Mouse (Mus musculus) frontal cortex, postnatal 14 days (tissue): ENCODE data around the gene Flt1.

Experiments
- DNase-seq, 2 experiments: peaks; one replicate each; pipeline ENCODE4 v3.0.0; 2022; ENCODE audit warnings: low spot score in 2 of 2

Gene Flt1

DNA sequence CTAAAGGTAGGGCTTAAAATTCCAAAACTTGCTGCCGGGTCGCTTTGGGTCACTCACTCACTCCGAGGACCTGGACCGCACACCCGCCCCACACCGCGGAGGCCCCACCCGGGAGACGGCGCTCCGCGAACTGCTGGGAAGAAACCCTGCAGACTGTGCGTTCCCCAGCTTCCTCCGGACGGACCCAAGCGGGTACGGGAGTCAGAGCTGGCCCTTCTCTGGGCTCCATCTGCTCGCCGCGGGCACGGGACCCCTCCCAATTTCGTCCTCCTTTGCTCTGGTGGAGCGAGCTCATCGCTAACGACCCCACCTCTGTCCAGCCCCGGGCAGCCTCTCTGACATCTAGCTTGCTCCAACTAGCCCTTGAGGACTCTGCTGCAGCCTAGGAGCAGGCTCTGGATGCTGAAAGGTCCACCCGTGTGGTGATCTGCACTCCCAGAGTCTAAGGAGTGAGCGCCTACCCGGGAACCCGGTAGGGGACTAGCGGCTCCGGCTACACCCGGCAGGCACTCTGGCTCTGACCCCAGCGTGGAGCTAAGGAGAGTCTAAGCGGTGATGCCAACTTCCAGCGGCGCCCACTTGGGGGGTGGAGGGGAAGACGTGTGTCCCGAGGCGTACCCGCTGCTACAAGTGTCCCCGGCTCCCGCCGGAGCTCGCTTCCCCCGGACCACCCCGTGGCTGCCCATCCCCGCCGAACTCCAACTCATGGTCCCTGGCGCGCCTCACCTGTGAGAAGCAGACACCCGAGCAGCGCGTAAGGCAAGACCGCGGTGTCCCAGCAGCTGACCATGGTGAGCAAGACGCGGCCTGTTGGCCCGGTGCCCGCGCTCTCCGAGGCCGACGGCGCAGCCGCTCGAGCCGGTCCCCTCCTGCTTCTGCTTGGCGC lies 623 bp downstream of the Flt1 start:
- DNase-seq = no peak

DNA sequence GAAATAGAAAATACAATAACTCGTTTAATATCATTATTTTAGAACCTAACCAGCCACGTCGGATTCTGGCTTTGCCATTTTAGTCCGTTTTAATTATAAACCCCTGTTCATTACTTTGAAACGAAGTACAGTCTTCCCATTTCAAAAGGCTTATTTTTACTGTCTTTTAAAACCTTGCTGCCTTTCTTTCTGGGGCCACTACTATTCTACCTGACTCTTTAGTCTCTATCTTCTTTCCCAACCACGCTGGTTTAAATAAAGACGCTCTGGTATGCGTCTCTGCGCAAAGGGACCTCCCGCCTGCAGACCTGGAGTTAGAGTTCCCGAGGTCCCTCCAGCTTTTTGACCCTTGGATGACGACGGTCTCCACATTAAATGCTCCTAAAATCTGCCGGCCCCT lies 1.4 kb downstream of the Flt1 start:
- no peak for DNase-seq

GRCm38 (mm10) chr5:147723811-147724210 lies 2.0 kb downstream of the Flt1 start:
- DNase-seq = no peak

GRCm38 (mm10) chr5:147721438-147721837 lies 4.4 kb downstream of the Flt1 start:
- no peak for DNase-seq

DNA sequence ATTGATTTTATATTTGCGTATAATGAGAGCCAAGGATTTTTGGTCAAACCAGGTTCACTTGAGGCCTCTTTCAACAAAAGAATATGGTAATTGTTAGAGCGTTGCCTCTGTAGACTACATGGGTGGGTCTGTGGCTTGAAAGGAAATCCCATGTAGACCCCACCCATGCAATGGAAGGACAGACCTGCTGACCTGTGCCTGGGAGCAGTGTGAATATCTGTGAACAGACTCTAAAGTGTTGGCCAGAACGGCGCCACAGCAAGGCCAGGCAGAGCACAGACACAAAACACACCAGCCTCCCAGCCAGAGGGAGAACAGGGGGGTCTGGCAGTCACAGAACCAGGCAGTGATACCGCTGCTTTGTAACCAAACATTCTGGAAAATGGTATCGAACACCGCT lies 7.5 kb downstream of the Flt1 start:
- no peak for DNase-seq

DNA sequence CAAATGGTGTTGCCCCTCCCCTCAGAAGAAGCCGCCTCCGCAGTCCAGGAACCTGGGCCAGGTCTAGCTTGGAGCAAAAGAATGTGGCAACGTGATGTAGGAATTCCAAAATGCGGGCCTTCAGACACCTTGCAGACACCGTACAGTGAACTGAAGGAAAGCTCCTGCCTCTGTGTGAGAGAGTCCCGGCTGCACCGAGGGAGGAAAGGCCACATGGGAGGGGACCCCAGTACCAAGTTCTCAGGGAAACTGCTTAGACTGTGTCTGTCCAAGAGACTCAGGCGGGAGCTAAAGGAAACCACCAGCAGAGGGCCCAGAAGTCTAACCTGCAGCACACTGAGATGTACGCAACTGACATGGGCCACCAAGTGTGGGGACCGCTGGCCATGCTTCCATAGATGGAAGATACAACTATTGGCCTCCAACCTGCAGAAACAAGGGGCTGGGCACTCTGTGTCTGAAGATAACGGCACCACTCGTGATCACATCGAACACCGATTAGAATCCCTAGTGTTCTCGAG lies 9.1 kb downstream of the Flt1 start:
- DNase-seq = no peak

DNA sequence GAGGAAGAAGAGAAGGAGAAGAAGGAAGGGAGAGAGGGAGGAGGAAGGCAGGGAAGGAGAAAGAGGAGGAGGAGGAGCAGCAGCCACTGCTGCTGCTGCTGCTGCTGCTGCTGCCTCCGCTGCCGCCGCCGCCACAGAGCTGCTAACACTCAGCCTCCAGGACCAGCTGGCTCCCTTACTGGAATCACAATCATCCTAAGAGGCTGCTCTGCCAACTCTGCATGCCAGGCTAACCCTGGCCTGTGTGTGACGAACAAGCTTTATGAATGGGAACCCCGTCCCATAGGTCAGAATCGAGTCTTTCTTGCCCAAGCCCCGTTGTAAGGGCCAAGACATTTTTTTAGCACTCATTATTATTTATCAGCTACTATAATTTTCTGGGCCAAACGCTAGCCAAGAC lies 9.5 kb downstream of the Flt1 start:
- no peak for DNase-seq

DNA sequence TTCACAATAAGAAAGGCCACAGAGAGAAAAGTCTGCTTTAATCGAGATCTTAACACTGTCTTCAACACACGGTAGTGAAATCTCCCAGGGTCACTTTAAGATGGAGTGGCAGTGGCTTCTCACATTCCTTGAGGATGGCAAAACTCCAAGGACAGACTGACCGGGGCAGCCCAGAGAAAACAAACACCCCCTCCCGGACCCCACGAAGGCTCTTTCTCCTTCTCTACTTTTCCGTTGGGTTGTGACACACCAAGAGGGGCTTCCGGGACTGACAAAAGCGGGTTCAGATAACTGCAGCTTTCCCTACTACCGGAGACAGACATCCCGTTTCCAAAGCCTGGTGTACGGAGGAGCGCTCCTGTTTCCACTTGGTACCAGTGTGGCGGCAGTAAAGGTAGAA lies 10.4 kb downstream of the Flt1 start:
- no peak for DNase-seq

DNA sequence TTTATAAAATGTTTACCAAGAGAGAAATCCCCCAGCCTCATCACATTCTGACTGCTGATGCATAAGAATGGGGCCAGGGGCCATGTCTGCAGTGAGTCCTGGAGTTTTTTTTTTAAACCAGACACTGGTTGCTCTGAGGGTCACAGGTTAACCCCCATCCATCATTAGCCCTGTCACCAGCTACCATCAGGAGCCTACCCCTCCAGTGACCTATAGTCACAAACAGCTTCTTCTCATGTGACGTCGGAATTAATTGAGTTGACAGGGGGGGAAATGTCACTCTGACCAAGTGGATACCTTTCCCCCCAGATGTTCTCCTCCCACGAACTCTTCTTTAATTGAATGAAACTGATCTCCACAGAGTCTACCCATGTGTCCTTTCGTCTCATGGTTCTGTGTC lies 17.3 kb downstream of the Flt1 start:
- no peak for DNase-seq

- DNase-seq = no peak
Observed at GRCm38 (mm10) chr5:147707479-147707878, 18.3 kb downstream of the Flt1 start.

DNA sequence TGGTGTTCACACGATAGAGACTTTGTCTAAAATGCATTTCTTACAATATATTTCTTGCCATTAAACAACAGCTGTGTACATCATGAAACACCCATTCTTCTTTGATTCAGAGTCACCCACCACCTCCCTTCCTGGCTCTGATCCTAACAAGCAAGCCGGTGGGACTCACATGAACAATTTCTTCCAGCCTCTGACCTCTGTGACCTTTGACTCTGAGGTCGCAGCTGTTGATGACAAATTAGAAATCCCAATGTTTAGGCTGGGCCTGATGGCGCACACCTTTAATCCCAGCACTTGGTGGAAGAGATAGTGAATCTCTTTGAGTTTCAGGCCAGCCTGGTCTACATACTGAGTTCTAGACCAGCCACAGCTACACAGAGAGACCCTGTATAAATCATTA lies 20.9 kb downstream of the Flt1 start:
- DNase-seq = no peak

GRCm38 (mm10) chr5:147702423-147702822 lies 23.4 kb downstream of the Flt1 start:
- no peak for DNase-seq

GRCm38 (mm10) chr5:147701024-147701423 lies 24.8 kb downstream of the Flt1 start:
- DNase-seq = no peak

DNA sequence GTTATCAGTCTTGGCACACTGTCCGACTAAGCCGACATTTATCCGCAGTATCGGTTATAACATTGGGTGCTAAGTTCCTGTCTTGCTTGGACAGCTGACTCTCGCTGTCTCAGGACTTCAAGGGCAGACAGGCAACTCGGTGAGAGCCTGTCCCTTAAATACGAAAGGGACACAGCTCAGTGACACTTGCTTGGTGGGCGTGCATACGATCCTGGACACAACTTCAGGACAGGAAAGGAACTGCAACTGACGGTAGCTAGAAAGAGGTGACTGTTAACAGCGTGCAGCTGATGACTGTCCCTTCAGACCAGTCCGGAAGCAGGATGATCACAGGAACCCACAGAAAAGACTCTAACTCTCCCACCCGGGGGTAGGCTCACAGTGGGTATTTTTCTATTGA lies 27.8 kb downstream of the Flt1 start:
- DNase-seq = no peak

DNA sequence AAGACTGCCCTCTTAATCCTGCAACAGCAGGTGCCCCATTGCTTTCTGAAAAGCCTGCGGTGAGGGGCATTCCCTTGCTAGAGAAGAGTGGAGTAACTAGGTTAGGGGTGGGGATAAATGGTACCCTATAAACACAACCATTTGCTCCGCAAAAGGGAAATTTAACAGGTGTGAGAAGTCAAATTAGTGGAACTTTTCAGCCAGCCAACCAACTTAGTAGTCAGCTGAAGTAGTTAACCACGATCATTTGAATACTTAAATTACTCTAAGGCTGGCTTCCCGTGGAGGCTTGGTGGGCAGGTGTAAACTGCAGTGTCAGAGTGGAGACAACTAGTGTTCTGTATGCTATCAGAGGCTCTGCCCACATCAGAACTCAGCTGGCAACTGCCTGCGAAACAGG lies 28.6 kb downstream of the Flt1 start:
- DNase-seq = no peak

DNA sequence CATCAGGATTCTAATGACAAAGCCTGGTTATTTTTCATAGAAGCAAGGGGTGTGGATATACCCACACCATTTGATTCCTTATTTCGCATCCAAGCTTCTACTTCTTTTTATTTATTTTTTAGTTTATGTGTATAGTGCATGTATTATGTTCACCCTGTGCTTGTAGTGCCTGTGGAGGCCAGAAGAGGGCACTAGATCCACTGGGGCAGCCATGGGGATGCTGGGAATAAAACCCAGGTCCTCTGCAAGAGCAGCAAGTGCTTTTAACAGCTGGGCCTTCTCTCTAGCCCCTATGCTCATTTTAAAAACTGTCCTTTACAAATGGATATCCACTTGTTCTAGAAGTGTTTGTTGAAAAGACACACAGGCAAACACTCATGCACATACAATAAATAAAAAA lies 33.2 kb downstream of the Flt1 start:
- DNase-seq = no peak

DNA sequence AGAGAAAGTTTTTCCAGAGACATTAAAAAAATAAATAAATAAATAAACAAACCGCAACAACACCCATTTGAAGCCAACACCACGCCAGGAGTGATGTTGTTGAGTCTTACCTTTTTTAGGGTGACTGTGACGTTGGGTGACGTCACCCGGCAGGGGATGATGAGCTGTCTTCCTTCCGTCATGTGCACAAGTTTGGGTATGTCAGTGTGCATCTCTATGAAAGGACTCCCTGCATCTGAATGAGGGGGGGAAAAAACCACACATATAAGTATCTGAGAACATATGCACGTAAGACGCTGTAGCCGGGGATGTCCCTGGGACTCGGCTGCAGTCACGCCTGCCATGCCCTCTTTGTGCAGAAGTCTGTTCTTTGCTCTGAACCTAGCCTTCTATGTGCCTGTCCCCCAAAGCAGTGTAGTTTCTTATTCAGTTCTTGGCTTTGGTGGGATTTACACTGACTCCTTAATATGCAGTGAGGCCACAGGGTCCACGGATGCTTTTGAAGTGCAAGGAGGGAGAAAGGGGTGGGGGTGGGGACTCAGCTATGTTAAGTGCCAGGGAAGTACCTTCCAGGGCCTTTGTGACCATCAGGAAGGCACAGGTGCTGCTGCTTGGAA lies 42.0 kb downstream of the Flt1 start:
- DNase-seq = no peak

DNA sequence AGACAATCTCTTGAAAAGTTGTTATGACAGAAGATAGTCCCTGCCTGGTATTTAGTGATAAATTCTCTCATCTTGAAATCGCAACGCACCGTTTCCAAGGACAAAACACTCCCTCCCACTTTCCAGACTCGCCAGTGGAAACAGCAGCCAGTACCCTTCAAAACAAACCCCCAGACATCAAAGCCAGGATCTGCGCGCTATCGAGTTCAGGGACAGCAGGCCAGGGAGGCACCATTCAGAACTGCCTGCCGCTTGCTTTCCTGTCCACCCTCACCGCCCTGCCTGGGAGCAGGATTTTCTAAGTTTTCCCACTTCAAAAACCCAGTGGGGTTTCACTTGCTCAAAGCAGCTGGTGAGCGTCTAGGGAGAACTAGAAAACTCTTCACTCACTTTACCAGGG lies 44.6 kb downstream of the Flt1 start:
- no peak for DNase-seq

- no peak for DNase-seq
Observed at GRCm38 (mm10) chr5:147680711-147681110, 45.1 kb downstream of the Flt1 start.

DNA sequence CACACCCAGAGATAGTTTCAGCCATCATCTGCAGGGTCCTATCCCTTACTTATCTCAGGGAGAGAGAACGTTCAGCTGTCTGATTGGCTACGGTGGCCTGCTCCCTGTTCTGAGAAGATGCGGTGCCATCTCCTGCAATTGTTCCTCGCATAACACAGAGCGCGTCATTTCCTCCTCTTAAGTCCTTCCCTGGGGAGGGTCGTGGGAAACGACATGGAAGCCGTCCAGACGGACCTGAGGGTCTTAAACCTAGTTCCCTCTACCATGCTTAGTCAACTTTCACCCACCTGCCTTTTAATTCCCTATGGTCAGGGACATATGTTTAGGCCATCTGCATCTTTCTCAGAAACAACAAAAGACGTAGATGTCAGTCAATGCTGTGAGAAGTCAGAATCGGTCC lies 46.5 kb downstream of the Flt1 start:
- no peak for DNase-seq

- DNase-seq = no peak
Observed at GRCm38 (mm10) chr5:147675791-147676190, 50.0 kb downstream of the Flt1 start.

DNA sequence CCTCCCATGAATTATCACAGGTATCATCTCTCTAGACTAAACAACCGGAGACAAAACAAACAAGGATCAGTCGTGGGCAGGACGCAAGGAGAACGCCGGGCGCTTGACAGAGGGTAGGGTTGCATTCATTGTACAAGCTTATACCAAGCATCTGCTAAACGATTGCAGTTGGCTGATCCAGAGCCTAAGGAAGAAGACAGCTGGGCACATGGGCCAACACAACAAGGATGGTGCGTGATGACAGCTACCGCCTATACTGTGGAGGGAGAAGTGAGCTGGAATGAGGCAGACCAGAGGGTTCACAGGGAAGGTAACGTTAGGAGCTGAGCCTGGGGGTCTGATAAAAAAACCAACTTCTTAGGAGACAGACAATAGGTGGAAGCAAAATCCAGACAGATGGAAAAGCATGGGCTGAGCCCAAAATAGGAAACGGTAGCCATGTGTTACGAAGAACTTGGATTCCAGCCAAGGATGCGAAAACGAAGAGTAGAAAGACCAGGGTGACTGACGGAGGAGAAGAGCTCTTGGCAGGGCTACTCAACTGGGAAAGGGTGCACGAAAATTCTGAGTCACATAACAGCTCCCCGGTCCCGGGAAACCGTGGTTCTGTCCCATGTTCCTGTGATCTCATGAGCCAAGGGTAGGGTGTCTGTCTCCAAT lies 53.9 kb downstream of the Flt1 start:
- peak; percentile 9 to 21 for DNase-seq
